Mouse (Mus musculus) embryonic facial prominence, embryonic 11.5 days (tissue): ENCODE results near the gene Gm3402. TPM values are rescaled to one million over a fixed set of nuclear protein-coding genes. Genes with fewer than 3 reads are reported as not detected.

Source experiments
- polyA plus RNA-seq: library from polyadenylated mRNA; unstranded; fragments of >200 nt; fragmentation: Nextera tagmentation; extraction: Ambion mirVana; gene quantifications from 2 replicates; pipeline ENCODE4 v1.2.1, GENCODE M21; 2014

The Gm3402 gene
- polyA plus RNA-seq, 1 experiment from 2014 or later, result not detected

Other genes with a start within 250 kb of the Gm3402 start
- 3.8 and 3.9 TPM in 2 replicates for gene Wasf3, start 129.1 kb upstream of the Gm3402 start, polyA plus RNA-seq
- gene Gm6408, start 32.2 kb upstream of the Gm3402 start, polyA plus RNA-seq, result not detected in 2 replicates
- not detected in 2 replicates for gene Gm6370, start 22.8 kb upstream of the Gm3402 start, polyA plus RNA-seq
- not detected in 2 replicates for gene 4930449I24Rik, start 11.7 kb upstream of the Gm3402 start, polyA plus RNA-seq
- not detected in 2 replicates for gene Gm3404, start 11.7 kb downstream of the Gm3402 start, polyA plus RNA-seq
- gene Gm3409, start 23.5 kb downstream of the Gm3402 start, polyA plus RNA-seq, result not detected in 2 replicates
- not detected in 2 replicates for gene Gm3415, start 42.0 kb downstream of the Gm3402 start, polyA plus RNA-seq
- 0.14 TPM in 1 of 2 replicates, not detected in the other for gene Gpr12, start 71.1 kb downstream of the Gm3402 start, polyA plus RNA-seq